Mouse (Mus musculus): ENCODE results near the gene Tmem273.

The Tmem273 gene

DNA sequence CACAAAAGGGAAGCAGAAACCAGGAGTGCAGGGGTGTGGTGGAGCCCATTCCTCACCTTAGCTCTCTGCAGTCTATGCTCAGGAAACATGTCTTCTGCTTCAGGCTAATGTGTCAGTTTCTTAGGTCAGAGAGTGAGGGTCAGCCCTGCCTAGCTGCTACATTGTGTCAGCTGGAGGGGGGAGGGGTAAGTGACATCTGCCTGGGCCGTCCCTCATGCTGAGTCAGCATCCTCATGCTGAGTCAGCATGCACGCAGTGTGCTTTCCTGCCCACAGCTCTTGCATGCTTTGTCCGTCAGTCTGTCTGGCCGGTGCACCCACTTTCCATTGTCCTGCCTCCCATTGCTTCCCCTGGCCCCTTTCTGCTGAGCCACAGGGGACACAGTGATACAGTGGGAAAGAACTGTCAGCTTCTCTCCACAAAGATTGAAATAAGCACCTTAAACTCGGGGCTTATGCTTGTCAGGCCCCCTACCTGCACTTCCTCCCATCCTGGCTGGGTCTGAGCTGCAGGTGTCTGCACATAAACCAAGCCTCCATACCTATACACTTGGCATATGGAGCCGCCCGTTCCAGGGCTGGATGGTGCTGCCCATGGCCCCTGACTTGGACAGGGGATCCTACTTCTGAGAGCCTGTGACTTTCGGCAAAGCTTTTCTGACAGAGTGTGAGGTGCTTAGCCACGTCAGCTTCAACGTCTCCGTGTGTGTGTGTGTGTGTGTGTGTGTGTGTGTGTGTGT, 74.2 kb downstream of the Tmem273 start:
- DNase-seq (ENCODE audit: low read depth, low spot score), result no peak

GRCm38 (mm10) chr14:32861149-32861581, 75.4 kb downstream of the Tmem273 start:
- DNase-seq (ENCODE audit: low read depth, low spot score), result no peak

- no peak for DNase-seq (ENCODE audit: low read depth, low spot score)
Measured at GRCm38 (mm10) chr14:32861656-32862055, 75.9 kb downstream of the Tmem273 start.

GRCm38 (mm10) chr14:32865331-32865730, 79.6 kb downstream of the Tmem273 start:
- no peak for DNase-seq (ENCODE audit: low read depth, low spot score)

Data from forelimb bud, embryonic 11.5 days (tissue).